In the genomic region with DNA sequence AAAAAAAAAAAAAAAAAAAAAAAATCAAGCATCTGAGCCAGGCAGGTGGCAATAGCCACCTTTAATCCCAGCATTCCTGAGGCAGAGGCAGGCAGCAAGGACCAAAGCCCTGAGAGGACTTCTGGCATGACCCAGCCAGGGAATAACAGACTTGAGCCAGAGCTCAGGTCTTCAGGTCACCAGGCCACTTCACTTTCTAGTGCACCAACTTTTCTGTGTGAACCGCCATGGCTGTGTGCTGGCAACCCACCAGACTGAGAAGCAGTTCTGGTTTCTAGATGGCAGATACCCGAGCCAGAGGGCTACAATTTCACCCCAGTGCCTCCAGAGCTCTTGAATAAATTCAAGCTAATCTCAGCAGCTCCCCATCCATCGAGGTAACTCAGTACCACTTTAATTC, we compare ENCODE assay signal across 25 mouse cellular contexts.
DNase-seq lines count a peak whose midpoint lies in the region; ATAC-seq and TF ChIP-seq lines count a peak whose summit lies in the region.
"Had no signal": no experiment of that assay in that cellular context is flagged by ENCODE, and none has a peak within 500 bp of the region (broad histone marks: within the 10 kb centered on the region; RNA-seq: fewer than 3 reads in every experiment).

No protein-coding gene starts in this region.

- no peak overlapping the region for H3K4me3 ChIP-seq in kidney, adult 2 months (ENCODE audit: insufficient read depth, low read depth, low read length)
- H3K4me3 ChIP-seq: embryonic facial prominence, embryonic 15.5 days; forebrain, embryonic 15.5 days; heart, embryonic 10.5 days; limb, embryonic 12.5 days; liver, embryonic 13.5 days; midbrain, embryonic 12.5 days; neural tube, embryonic 15.5 days had no signal

- intact Hi-C loops in gastrocnemius, postnatal 14 days (cut with DNase I; ENCODE audit: low total_unique reads): no loop called here

- H3K4me1 ChIP-seq in kidney, adult 2 months (ENCODE audit: control insufficient read depth, insufficient read depth, low read length): peaks cover 9% of the 10 kb centered on the region

- no peak for ATAC-seq in cerebellum, adult (ENCODE audit: insufficient number of reproducible peaks, low FRiP score, low TSS enrichment)
- ATAC-seq: forebrain, embryonic 15.5 days; inflammation-experienced regulatory T-cells, adult 6 months had no signal

- no peak for TF ChIP-seq CTCF in kidney, adult 2 months (conservative IDR thresholded peaks at IDR 0.05; ENCODE audit: insufficient read depth, insufficient read length, low read depth, low read length)

- no peaks in the 10 kb centered on the region for H3K27me3 ChIP-seq in kidney, adult 2 months (replicated peaks; ENCODE audit: control insufficient read depth, insufficient read depth, low read length)
- H3K27me3 ChIP-seq: CH12.LX; embryonic facial prominence, embryonic 15.5 days; forebrain, embryonic 15.5 days; limb, embryonic 12.5 days; liver, embryonic 13.5 days; midbrain, embryonic 12.5 days; neural tube, embryonic 15.5 days had no signal

- 25% methylated on average over 3 of the region's 3 CpGs for WGBS in kidney, adult 2 months

- H3K27ac ChIP-seq in kidney, adult 2 months (ENCODE audit: insufficient read depth, low read depth, low read length): no peak overlapping the region
- H3K27ac ChIP-seq: embryonic facial prominence, embryonic 15.5 days; forebrain, embryonic 15.5 days; heart, embryonic 10.5 days; kidney, postnatal 0 days; limb, embryonic 12.5 days; liver, embryonic 13.5 days; midbrain, embryonic 12.5 days; neural tube, embryonic 15.5 days had no signal

- no peak for TF ChIP-seq POLR2A in kidney, adult 2 months (IDR thresholded peaks at IDR 0.05; ENCODE audit: low read depth, low read length)

- no peaks in the 10 kb centered on the region for H3K36me3 ChIP-seq in kidney, adult 2 months (ENCODE audit: control insufficient read depth, insufficient read depth, low read length)
- H3K36me3 ChIP-seq: forebrain, embryonic 15.5 days; G1E; liver, embryonic 13.5 days; midbrain, embryonic 12.5 days had no signal

- DNase-seq in cerebellum, adult 9-10 months: peak; percentile 43
- peak; percentile 66 for DNase-seq in kidney, adult 2 months
- no peak for DNase-seq in kidney, adult 18-20 months
- DNase-seq in NIH3T3 (ENCODE audit: low read depth): peak; percentile 16
- DNase-seq in gastrocnemius, postnatal 14 days: peak; percentile 36
- no peak for DNase-seq in urinary bladder, postnatal 10 days (ENCODE audit: low spot score)
- DNase-seq: adrenal gland, adult 2 months; cerebellum, adult 8-10 months; liver, embryonic 13.5 days; lung, adult 2 months; lung, postnatal 14 days; right cerebral cortex, adult 18-20 months; thymus, adult 18-20 months; thymus, postnatal 36 days had no signal

Comparison
In these comparisons a context has a peak if more than half of its experiments do, and no peak if none do; other contexts are left out.
1. DNase-seq: peak in cerebellum, adult 9-10 months (single experiment), kidney, adult 2 months (single experiment), NIH3T3 (single experiment) and gastrocnemius, postnatal 14 days (single experiment); none in kidney, adult 18-20 months (single experiment) and urinary bladder, postnatal 10 days (single experiment).